Mouse (Mus musculus) spleen, postnatal 14 days (tissue): ENCODE results near the gene Vmn2r92.
"Not testable (repeated sequence)": the region's sequence is repeated elsewhere in the genome, so short reads cannot be mapped to it uniquely, and the experiment has no call there.

Experiments used
- DNase-seq, 2 experiments: peaks; one replicate each; pipeline ENCODE4 v3.0.0; 2021 to 2022; ENCODE audit warnings: low spot score in 2 of 2

Vmn2r92 gene

DNA sequence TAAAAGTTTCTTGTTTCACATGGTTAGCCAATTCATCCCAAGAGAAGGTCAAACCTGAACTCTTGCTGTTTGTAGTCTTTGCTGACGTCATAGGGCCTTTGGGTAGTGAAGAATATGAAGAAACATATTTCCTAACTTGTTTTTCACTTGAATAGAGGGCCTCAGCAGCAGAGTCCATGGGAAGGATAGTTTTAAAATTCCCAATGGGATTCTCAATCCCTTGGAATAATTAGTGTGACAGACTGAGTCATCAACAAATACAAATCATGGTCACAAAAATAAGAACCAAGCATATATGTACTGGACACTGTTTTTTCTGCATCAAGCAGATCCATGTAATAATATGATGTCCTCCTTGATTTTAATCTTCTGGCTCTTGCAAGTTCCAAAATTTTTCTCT lies at the start of gene Vmn2r92:
Vmn2r92 (plus strand) TSS at position 301 of the 400 bp plus-strand sequence.
- not testable (repeated sequence) for DNase-seq

DNA sequence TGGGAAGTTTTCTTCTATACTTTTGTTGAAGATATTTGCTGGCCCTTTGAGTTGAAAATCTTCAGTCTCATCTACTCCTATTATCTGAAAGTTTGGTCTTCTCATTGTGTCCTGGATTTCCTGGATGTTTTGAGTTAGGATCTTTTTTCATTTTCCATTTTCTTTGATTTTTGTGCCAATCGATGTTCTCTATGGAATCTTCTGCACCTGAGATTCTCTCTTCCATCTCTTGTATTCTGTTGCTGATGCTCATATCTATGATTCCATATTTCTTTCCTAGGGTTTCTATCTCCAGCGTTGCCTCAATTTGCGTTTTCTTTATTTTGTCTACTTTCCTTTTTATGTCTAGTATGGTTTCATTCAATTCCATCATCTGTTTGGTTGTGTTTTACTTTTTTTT lies 49.4 kb upstream of the Vmn2r92 start:
- DNase-seq: not testable (repeated sequence)

DNA sequence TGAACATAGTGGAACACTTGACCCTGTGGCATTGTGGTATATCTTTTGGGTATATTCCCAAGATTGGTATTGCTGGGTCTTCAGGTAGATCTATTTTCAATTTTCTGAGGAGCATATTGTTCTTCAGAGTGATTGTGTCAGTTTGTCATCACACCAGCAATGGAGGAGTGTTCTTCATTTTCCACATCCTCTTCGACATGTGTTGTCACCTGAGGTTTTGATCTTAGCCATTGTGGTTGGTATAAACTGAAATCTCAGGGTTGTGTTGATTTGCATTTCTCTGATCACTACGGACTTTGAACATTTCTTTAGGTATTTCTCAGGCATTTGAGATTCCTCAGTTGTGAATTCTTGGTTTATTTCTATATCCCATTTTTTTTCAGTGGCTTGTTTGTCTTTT lies 9.5 kb downstream of the Vmn2r92 start:
- not testable (repeated sequence) for DNase-seq

DNA sequence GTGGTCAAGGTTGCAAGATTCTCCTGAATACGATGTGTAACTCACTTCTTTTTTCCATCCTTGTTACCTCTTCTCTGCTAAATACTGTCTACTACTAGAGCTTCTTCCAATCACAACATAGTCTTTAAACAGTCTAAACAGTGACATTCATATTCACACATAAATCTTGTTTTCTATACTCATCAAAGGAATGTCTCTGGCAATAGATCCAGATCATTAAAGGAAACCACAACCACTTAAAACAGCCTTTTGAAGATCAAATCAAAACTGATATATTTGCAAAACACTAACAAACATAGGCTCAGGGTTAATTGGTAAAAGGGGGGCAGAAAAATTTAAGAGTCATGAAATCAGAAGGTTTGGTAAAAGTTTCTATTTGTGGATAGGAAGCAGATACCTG lies 38.0 kb downstream of the Vmn2r92 start:
- no peak for DNase-seq

DNA sequence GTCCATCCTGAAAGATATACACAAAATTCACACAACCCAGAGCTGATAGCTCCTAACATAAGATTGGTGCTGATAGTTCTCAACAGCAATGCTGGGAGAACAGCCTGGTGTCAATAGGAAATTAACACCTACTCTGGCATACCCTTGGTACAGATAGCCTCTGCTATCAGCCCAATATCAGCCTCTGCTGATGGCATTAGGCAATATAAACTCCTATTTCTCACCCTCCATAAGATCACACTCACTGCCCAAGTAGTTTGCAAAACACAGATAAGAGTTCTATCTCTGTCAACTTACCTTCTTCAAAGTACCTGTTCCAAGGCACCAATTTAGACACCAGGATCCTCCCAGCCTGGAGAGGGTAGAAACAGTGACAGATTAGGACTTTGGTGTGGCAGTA lies 69.6 kb downstream of the Vmn2r92 start:
- no peak for DNase-seq

DNA sequence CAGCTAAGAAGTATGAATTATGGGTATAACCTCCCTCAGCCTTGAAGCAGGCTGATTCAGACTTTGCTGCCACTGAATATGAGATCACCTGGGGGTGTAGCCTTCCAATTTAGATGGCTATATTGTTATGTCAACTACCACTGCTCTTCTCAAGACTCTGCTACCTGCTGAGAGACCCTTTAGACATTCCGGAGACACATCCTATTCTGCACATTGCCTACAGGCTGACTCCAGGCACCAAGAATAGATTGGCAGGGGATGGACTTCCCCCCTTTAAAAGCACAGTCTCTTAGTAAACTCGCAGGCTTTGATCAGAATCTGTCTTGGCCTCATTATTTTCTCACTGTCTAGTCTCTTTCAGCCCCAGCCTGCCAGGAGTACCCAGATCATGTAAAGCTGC lies 80.3 kb downstream of the Vmn2r92 start:
- DNase-seq: no peak

DNA sequence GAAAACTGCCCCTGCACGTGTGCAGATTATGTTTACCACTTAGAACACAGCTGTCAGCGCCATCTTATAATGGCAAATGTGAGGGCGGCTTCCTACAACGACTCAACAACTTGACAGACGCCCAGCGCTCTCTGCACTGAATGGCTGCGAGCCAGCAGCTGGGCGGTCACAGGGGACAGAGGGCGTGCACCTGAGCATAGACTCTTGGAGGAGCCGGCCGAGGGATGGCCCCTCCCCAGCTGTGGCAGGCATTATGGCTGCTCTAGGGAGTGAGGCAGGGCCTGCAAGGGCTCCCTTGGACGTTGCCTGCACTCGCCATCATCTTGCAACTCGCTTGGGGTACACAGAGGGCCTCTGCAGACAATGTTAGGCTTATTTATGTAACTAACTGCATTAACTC lies 85.2 kb downstream of the Vmn2r92 start:
- DNase-seq: no peak
